Mouse (Mus musculus): ENCODE results near the gene Prelid1. TPM values are rescaled to one million over a fixed set of nuclear protein-coding genes. Genes with fewer than 3 reads are reported as not detected.

The Prelid1 gene
- polyA plus RNA-seq (2016; fragmentation: Nextera tagmentation; extraction: Ambion mirVana), result 316 and 328 TPM in 2 replicates

GRCm38 (mm10) chr13:55319931-55320533 is at the start of gene Prelid1:
TSS of gene Prelid1 (plus strand) at chr13:55320500.
- 86% methylated on average over 4 of the region's 4 CpGs for WGBS
- Histone ChIP-seq H3K4me1 (peaks cover 32% of the 10 kb centered on the region), H3K27ac (peak within 1 kb of the TSS; percentile 82; the same call in 1 of the 2 replicates), H3K4me2 (peak within 1 kb of the TSS; percentile 98), H3K4me3 (replicated peaks) (peak within 1 kb of the TSS; percentile 90), H3K9me3 (no peaks in the 10 kb centered on the region), H3K36me3 (replicated peaks) (peaks cover 63% of the 10 kb centered on the region), H3K9ac (peak within 1 kb of the TSS; percentile 95), H3K27me3 (no peaks in the 10 kb centered on the region)
- no peak for ATAC-seq (ENCODE audit: low FRiP score)

GRCm38 (mm10) chr13:55277203-55277602 is 43.1 kb upstream of the Prelid1 start:
- Histone ChIP-seq H3K27me3 (no peaks in the 10 kb centered on the region), H3K4me3 (replicated peaks) (no peak overlapping the region), H3K9me3 (no peaks in the 10 kb centered on the region), H3K4me1 (no peaks in the 10 kb centered on the region), H3K27ac (no peak overlapping the region), H3K36me3 (replicated peaks) (peaks cover 57% of the 10 kb centered on the region), H3K4me2 (no peak overlapping the region), H3K9ac (no peak overlapping the region)
- no peak for ATAC-seq (ENCODE audit: low FRiP score)
- WGBS, result 89% methylated on average over 5 of the region's 5 CpGs

- Histone ChIP-seq H3K9me3 (no peaks in the 10 kb centered on the region), H3K9ac (no peak overlapping the region), H3K27ac (no peak overlapping the region), H3K27me3 (no peaks in the 10 kb centered on the region), H3K4me2 (no peak overlapping the region), H3K36me3 (replicated peaks) (peaks cover 59% of the 10 kb centered on the region), H3K4me3 (replicated peaks) (no peak overlapping the region), H3K4me1 (no peaks in the 10 kb centered on the region)
- no peak for ATAC-seq (ENCODE audit: low FRiP score)
- 94% methylated on average over 5 of the region's 5 CpGs for WGBS
Observed at GRCm38 (mm10) chr13:55277646-55278045, 42.7 kb upstream of the Prelid1 start.

- Histone ChIP-seq H3K9ac (no peak overlapping the region), H3K27ac (no peak overlapping the region), H3K9me3 (no peaks in the 10 kb centered on the region), H3K4me2 (no peak overlapping the region), H3K4me1 (no peaks in the 10 kb centered on the region), H3K36me3 (replicated peaks) (peaks cover 66% of the 10 kb centered on the region), H3K4me3 (replicated peaks) (no peak overlapping the region), H3K27me3 (no peaks in the 10 kb centered on the region)
- 91% methylated on average over 3 of the region's 3 CpGs for WGBS
- ATAC-seq (ENCODE audit: low FRiP score), result no peak
Observed at GRCm38 (mm10) chr13:55288854-55289253, 31.4 kb upstream of the Prelid1 start.

- ATAC-seq (ENCODE audit: low FRiP score), result no peak
- Histone ChIP-seq H3K27ac (no peak overlapping the region), H3K4me2 (no peak overlapping the region), H3K9ac (no peak overlapping the region), H3K27me3 (no peaks in the 10 kb centered on the region), H3K4me3 (replicated peaks) (no peak overlapping the region), H3K9me3 (no peaks in the 10 kb centered on the region), H3K4me1 (no peaks in the 10 kb centered on the region), H3K36me3 (replicated peaks) (peaks cover 82% of the 10 kb centered on the region)
- WGBS, result 93% methylated on average over 1 of the region's 1 CpGs
Observed at GRCm38 (mm10) chr13:55296760-55297159, 23.5 kb upstream of the Prelid1 start.

- WGBS, result 89% methylated on average over 5 of the region's 5 CpGs
- H3K4me1 ChIP-seq, result no peaks in the 10 kb centered on the region
- H3K4me3 ChIP-seq (replicated peaks), result no peak overlapping the region
- no peaks in the 10 kb centered on the region for H3K27me3 ChIP-seq
- peaks cover 81% of the 10 kb centered on the region for H3K36me3 ChIP-seq (replicated peaks)
- H3K9ac ChIP-seq, result no peak overlapping the region
- H3K27ac ChIP-seq, result no peak overlapping the region
- no peak for ATAC-seq (ENCODE audit: low FRiP score)
- H3K4me2 ChIP-seq, result no peak overlapping the region
- H3K9me3 ChIP-seq, result no peaks in the 10 kb centered on the region
Observed at GRCm38 (mm10) chr13:55300913-55301312, 19.4 kb upstream of the Prelid1 start.

GRCm38 (mm10) chr13:55312028-55312630 is 8.2 kb upstream of the Prelid1 start:
- no peaks in the 10 kb centered on the region for H3K4me1 ChIP-seq
- WGBS, result 90% methylated on average over 8 of the region's 8 CpGs
- H3K9ac ChIP-seq, result no peak overlapping the region
- H3K27ac ChIP-seq, result no peak overlapping the region
- no peak overlapping the region for H3K4me2 ChIP-seq
- no peak overlapping the region for H3K4me3 ChIP-seq (replicated peaks)
- no peaks in the 10 kb centered on the region for H3K27me3 ChIP-seq
- no peak for ATAC-seq (ENCODE audit: low FRiP score)
- H3K36me3 ChIP-seq (replicated peaks), result peaks cover 83% of the 10 kb centered on the region
- no peaks in the 10 kb centered on the region for H3K9me3 ChIP-seq

GRCm38 (mm10) chr13:55313051-55313450 is 7.2 kb upstream of the Prelid1 start:
- no peak for ATAC-seq (ENCODE audit: low FRiP score)

GRCm38 (mm10) chr13:55314891-55315412 is 5.3 kb upstream of the Prelid1 start:
- ATAC-seq (ENCODE audit: low FRiP score), result no peak
- no peak overlapping the region for H3K9ac ChIP-seq
- 90% methylated on average over 2 of the region's 2 CpGs for WGBS
- no peak overlapping the region for H3K4me3 ChIP-seq (replicated peaks)
- H3K4me1 ChIP-seq, result no peaks in the 10 kb centered on the region
- peaks cover 91% of the 10 kb centered on the region for H3K36me3 ChIP-seq (replicated peaks)
- no peaks in the 10 kb centered on the region for H3K9me3 ChIP-seq
- no peaks in the 10 kb centered on the region for H3K27me3 ChIP-seq
- H3K27ac ChIP-seq, result no peak overlapping the region
- no peak overlapping the region for H3K4me2 ChIP-seq

More at GRCm38 (mm10) chr13:55313051-55313450, 7.2 kb upstream of the Prelid1 start:
- no peak overlapping the region for H3K4me3 ChIP-seq (replicated peaks)
- H3K9ac ChIP-seq, result no peak overlapping the region
- H3K27me3 ChIP-seq, result no peaks in the 10 kb centered on the region
- WGBS, result 90% methylated on average over 9 of the region's 9 CpGs
- no peaks in the 10 kb centered on the region for H3K4me1 ChIP-seq
- peaks cover 82% of the 10 kb centered on the region for H3K36me3 ChIP-seq (replicated peaks)
- no peaks in the 10 kb centered on the region for H3K9me3 ChIP-seq
- no peak overlapping the region for H3K4me2 ChIP-seq
- H3K27ac ChIP-seq, result no peak overlapping the region

GRCm38 (mm10) chr13:55318351-55318750 is 1.9 kb upstream of the Prelid1 start:
- Histone ChIP-seq H3K36me3 (replicated peaks) (peaks cover 66% of the 10 kb centered on the region), H3K4me3 (replicated peaks) (no peak overlapping the region), H3K4me1 (peaks cover 25% of the 10 kb centered on the region), H3K27me3 (no peaks in the 10 kb centered on the region), H3K9ac (no peak overlapping the region), H3K9me3 (no peaks in the 10 kb centered on the region), H3K27ac (no peak overlapping the region), H3K4me2 (no peak overlapping the region)
- WGBS, result 75% methylated on average over 3 of the region's 3 CpGs
- ATAC-seq (ENCODE audit: low FRiP score), result no peak

GRCm38 (mm10) chr13:55321434-55322129 is 1.3 kb downstream of the Prelid1 start, which contains the start of gene Rab24:
TSS of gene Rab24 (minus strand) at chr13:55321946.
- H3K4me1 ChIP-seq, result peaks cover 32% of the 10 kb centered on the region
- H3K9me3 ChIP-seq, result no peaks in the 10 kb centered on the region
- peak within 1 kb of the TSS; percentile 90 for H3K4me3 ChIP-seq (replicated peaks)
- peak within 1 kb of the TSS; percentile 82 for H3K27ac ChIP-seq
- H3K27me3 ChIP-seq, result no peaks in the 10 kb centered on the region
- peak within 1 kb of the TSS; percentile 98 for H3K4me2 ChIP-seq
- H3K36me3 ChIP-seq (replicated peaks), result peaks cover 67% of the 10 kb centered on the region
- ATAC-seq (ENCODE audit: low FRiP score), result peak; percentile 93
- under 1% methylated on average over 73 of the region's 73 CpGs for WGBS
- peak within 1 kb of the TSS; percentile 95 for H3K9ac ChIP-seq

- 1% methylated on average over 31 of the region's 31 CpGs for WGBS
- Histone ChIP-seq H3K27me3 (no peaks in the 10 kb centered on the region), H3K36me3 (replicated peaks) (peaks cover 68% of the 10 kb centered on the region), H3K4me1 (peaks cover 36% of the 10 kb centered on the region), H3K4me2 (peak overlapping the region; percentile 98), H3K9ac (peak overlapping the region; percentile 95), H3K4me3 (replicated peaks) (peak overlapping the region; percentile 90), H3K9me3 (no peaks in the 10 kb centered on the region), H3K27ac (peak overlapping the region; percentile 82)
- ATAC-seq (ENCODE audit: low FRiP score), result no peak
Observed at GRCm38 (mm10) chr13:55322130-55322825, 2.0 kb downstream of the Prelid1 start.

Measured in forebrain, embryonic 12.5 days (tissue).